Mouse (Mus musculus) CH12.LX (cell line): ENCODE measurements around the gene Morn2. TPM values are rescaled to one million over a fixed set of nuclear protein-coding genes. Genes with fewer than 3 reads are reported as not detected.

Experiments
- DNase-seq: peaks from one replicate; pipeline ENCODE4 v3.0.0-alpha.2; 2013; ENCODE audit errors: extremely low read depth
- H3K27ac ChIP-seq: 2 replicates; pipeline ENCODE4 v1.5.1; 2012; ENCODE audit warnings: low read depth, mild to moderate bottlenecking, control low read depth, moderate library complexity; ENCODE audit not compliant: insufficient read depth
- H3K27me3 ChIP-seq: replicated peaks from 2 replicates; pipeline ENCODE3; 2012; ENCODE audit warnings: inconsistent platforms
- H3K36me3 ChIP-seq, 2 experiments: replicated peaks in 1 of 2; 2 replicates each; pipeline versions ENCODE3 to v1.6.1; 2012; ENCODE audit warnings: inconsistent platforms in 1 of 2, low read length in 1 of 2, mild to moderate bottlenecking in 1 of 2, mixed read lengths in 1 of 2, moderate library complexity in 1 of 2; ENCODE audit not compliant: control insufficient read depth in 1 of 2, insufficient read depth in 1 of 2
- H3K4me1 ChIP-seq, 2 experiments: 2 replicates each; pipeline ENCODE4 v1.6.1; 2012; ENCODE audit warnings: inconsistent platforms in 1 of 2, moderate library complexity in 1 of 2; ENCODE audit not compliant: insufficient read depth in 2 of 2, control insufficient read depth in 1 of 2
- H3K4me2 ChIP-seq: 2 replicates; pipeline ENCODE4 v1.6.1; 2012; ENCODE audit warnings: low read depth, mild to moderate bottlenecking, control low read depth; ENCODE audit not compliant: poor library complexity, insufficient read depth, severe bottlenecking
- H3K4me3 ChIP-seq, 3 experiments: fragments of 150-350 bp in 1 of 3; sonication (generic) in 1 of 3; replicated peaks in 1 of 3; 2 replicates each; pipeline versions ENCODE3 to v1.5.1; 2011 to 2012; ENCODE audit warnings: low read depth in 2 of 3, low read length in 2 of 3, mild to moderate bottlenecking in 2 of 3, moderate library complexity in 2 of 3, control low read depth in 1 of 3, improper control_type of control experiment in 1 of 3, inconsistent platforms in 1 of 3, mixed read lengths in 1 of 3; ENCODE audit not compliant: poor library complexity in 1 of 3
- H3K79me2 ChIP-seq: replicated peaks from 2 replicates; pipeline ENCODE4 v1.6.1; 2012; ENCODE audit warnings: mild to moderate bottlenecking, moderate library complexity; ENCODE audit not compliant: control insufficient read depth, poor library complexity, insufficient read depth, severe bottlenecking; ENCODE audit errors: extremely low read depth
- H3K9ac ChIP-seq: 2 replicates; pipeline ENCODE4 v1.6.1; 2012; ENCODE audit warnings: low read depth, mild to moderate bottlenecking, control low read depth, moderate library complexity; ENCODE audit not compliant: insufficient read depth
- H3K9me3 ChIP-seq: replicated peaks from 2 replicates; pipeline ENCODE3; 2012; ENCODE audit warnings: low read length, inconsistent platforms, mixed read lengths
- CHD2 ChIP-seq: IDR thresholded peaks from 2 replicates; pipeline ENCODE4 v1.6.1; 2011; ENCODE audit warnings: low read length, improper control_type of control experiment
- CTCF ChIP-seq, 2 experiments: IDR thresholded peaks in 1 of 2; conservative IDR thresholded peaks in 1 of 2; 2 replicates each; pipeline ENCODE4 v1.5.1; 2011 to 2012; ENCODE audit warnings: low read depth in 2 of 2, low read length in 2 of 2, improper control_type of control experiment in 1 of 2, inconsistent platforms in 1 of 2, mild to moderate bottlenecking in 1 of 2, moderate library complexity in 1 of 2
- E2F4 ChIP-seq: IDR thresholded peaks from 2 replicates; pipeline ENCODE4 v1.6.1; 2011; ENCODE audit warnings: low read depth, low read length, improper control_type of control experiment; ENCODE audit not compliant: insufficient replicate concordance
- ELF1 ChIP-seq: IDR thresholded peaks from 2 replicates; pipeline ENCODE4 v1.6.1; 2014; ENCODE audit warnings: low read depth, mild to moderate bottlenecking, inconsistent platforms, low read length, improper control_type of control experiment
- EP300 ChIP-seq: IDR thresholded peaks from 2 replicates; pipeline ENCODE4 v1.6.1; 2011; ENCODE audit warnings: low read length, improper control_type of control experiment
- ETS1 ChIP-seq: conservative IDR thresholded peaks from 2 replicates; pipeline ENCODE4 v1.6.1; 2012; ENCODE audit warnings: low read depth, mild to moderate bottlenecking, inconsistent platforms, low read length, improper control_type of control experiment, moderate library complexity
- IRF4 ChIP-seq: IDR thresholded peaks from 2 replicates; pipeline ENCODE4 v1.6.1; 2014; ENCODE audit warnings: low read depth, mild to moderate bottlenecking, inconsistent platforms, low read length, improper control_type of control experiment
- JUND ChIP-seq: conservative IDR thresholded peaks from 2 replicates; pipeline ENCODE4 v1.6.1; 2011; ENCODE audit warnings: low read depth, low read length, improper control_type of control experiment
- MEF2A ChIP-seq: IDR thresholded peaks from 2 replicates; pipeline ENCODE4 v1.6.1; 2014; ENCODE audit warnings: low read depth, mild to moderate bottlenecking, inconsistent platforms, low read length, improper control_type of control experiment, borderline replicate concordance
- MYC ChIP-seq: IDR thresholded peaks from 2 replicates; pipeline ENCODE4 v1.6.1; 2011; ENCODE audit warnings: low read depth, mild to moderate bottlenecking, improper control_type of control experiment, low read length
- NELFE ChIP-seq: IDR thresholded peaks from 2 replicates; pipeline ENCODE4 v1.6.1; 2011; ENCODE audit warnings: low read depth, low read length, improper control_type of control experiment
- POLR2A ChIP-seq: IDR thresholded peaks from 2 replicates; pipeline ENCODE4 v1.6.1; 2011; ENCODE audit warnings: low read depth, mild to moderate bottlenecking, improper control_type of control experiment, low read length
- POLR2AphosphoS2 ChIP-seq: IDR thresholded peaks from 2 replicates; pipeline ENCODE4 v1.6.1; 2011; ENCODE audit warnings: low read depth, low read length, improper control_type of control experiment
- RAD21 ChIP-seq: IDR thresholded peaks from 2 replicates; pipeline ENCODE4 v1.6.1; 2011; ENCODE audit warnings: low read depth, mild to moderate bottlenecking, low read length, improper control_type of control experiment, moderate library complexity
- SIN3A ChIP-seq: IDR thresholded peaks from 2 replicates; pipeline ENCODE4 v1.6.1; 2012; ENCODE audit warnings: low read length, improper control_type of control experiment, inconsistent platforms
- SMC3 ChIP-seq: IDR thresholded peaks from 2 replicates; pipeline ENCODE4 v1.6.1; 2011; ENCODE audit warnings: low read depth, low read length, improper control_type of control experiment
- TBP ChIP-seq: conservative IDR thresholded peaks from 2 replicates; pipeline ENCODE4 v1.6.1; 2011; ENCODE audit warnings: low read depth, low read length, improper control_type of control experiment
- USF1 ChIP-seq: IDR thresholded peaks from 2 replicates; pipeline ENCODE4 v1.6.1; 2014; ENCODE audit warnings: low read depth, mild to moderate bottlenecking, inconsistent platforms, low read length, improper control_type of control experiment
- ZC3H11A ChIP-seq: IDR thresholded peaks from 2 replicates; pipeline ENCODE4 v1.6.1; 2012; ENCODE audit warnings: low read depth, mild to moderate bottlenecking, inconsistent platforms, low read length, improper control_type of control experiment
- ZKSCAN1 ChIP-seq: IDR thresholded peaks from 2 replicates; pipeline ENCODE4 v1.6.1; 2012; ENCODE audit warnings: low read depth, inconsistent platforms, low read length, improper control_type of control experiment, borderline replicate concordance
- dilution Hi-C: fragments of 300-500 bp; cut with MboI; formaldehyde crosslinking; loops from 2 replicates; pipeline ENCODE4 v1.14.3; 2020; ENCODE audit warnings: low sequenced_read_pairs; ENCODE audit not compliant: extremely low pct_unique_long_range_greater_than_20kb, extremely low pct_ligation_motif_present
- in situ Hi-C: fragments of 300-500 bp; cut with MboI; formaldehyde crosslinking; loops from 3 replicates; pipeline ENCODE4 v1.14.3; 2019; ENCODE audit warnings: low sequenced_read_pairs, low pct_ligation_motif_present, low pct_unique_long_range_greater_than_20kb, mixed read lengths
- polyA plus RNA-seq: library from polyadenylated mRNA; unstranded; fragments of >175 nt; gene quantifications from 2 replicates; pipeline ENCODE4 v1.2.1, GENCODE M21; 2012; ENCODE audit warnings: low read depth; ENCODE audit not compliant: insufficient read length
- total RNA-seq, 2 experiments: library from RNA; depleted of rRNA; stranded (reverse); fragments of 300-350 nt in 1 of 2; fragments of >200 nt in 1 of 2; gene quantifications; 2 replicates each; pipeline ENCODE4 v1.2.3; 2012 to 2014

Morn2 gene
- total and polyA plus RNA-seq, 3 experiments = 14.5 to 18.4 (median 17.2) TPM

GRCm38 (mm10) chr17:80325456-80325855 lies 35.5 kb downstream of the Morn2 start:
- Histone ChIP-seq H3K79me2 (no peaks in the 10 kb centered on the region), H3K27me3 (no peaks in the 10 kb centered on the region), H3K4me1 (peaks cover 7 to 27% of the 10 kb centered on the region in 2 experiments), H3K36me3 (no peaks in the 10 kb centered on the region), H3K4me2 (no peak overlapping the region), H3K9me3 (no peaks in the 10 kb centered on the region), H3K9ac (no peak overlapping the region), H3K27ac (no peak overlapping the region), H3K4me3 (no peak overlapping the region)
- in situ Hi-C loops (no loop called here), dilution Hi-C loops (no loop called here)
- TF ChIP-seq ZC3H11A = no peak
- TF ChIP-seq EP300 = no peak
- TF ChIP-seq USF1 = no peak
- TF ChIP-seq CTCF (conservative IDR thresholded peaks at IDR 0.05 in 1 of 2, IDR thresholded peaks at IDR 0.05 in 1 of 2; ENCODE audit: low read depth in 2 of 2, low read length in 2 of 2) = no peak
- no peak for TF ChIP-seq E2F4
- TF ChIP-seq TBP = no peak
- TF ChIP-seq MEF2A = no peak
- TF ChIP-seq JUND = no peak
- TF ChIP-seq SIN3A = no peak
- TF ChIP-seq NELFE = no peak
- TF ChIP-seq MYC = no peak
- DNase-seq = no peak

GRCm38 (mm10) chr17:80326431-80326830 lies 36.4 kb downstream of the Morn2 start:
- dilution Hi-C loops = no loop called here

More at GRCm38 (mm10) chr17:80326431-80326830, 36.4 kb downstream of the Morn2 start:
- TF ChIP-seq MEF2A (no peak), ZKSCAN1 (no peak), POLR2AphosphoS2 (no peak), IRF4 (no peak), ETS1 (no peak), CHD2 (no peak), SMC3 (no peak), ELF1 (no peak), POLR2A (no peak), CTCF (conservative IDR thresholded peaks at IDR 0.05 in 1 of 2, IDR thresholded peaks at IDR 0.05 in 1 of 2; ENCODE audit: low read depth in 2 of 2, low read length in 2 of 2) (no peak), RAD21 (no peak), E2F4 (no peak), MYC (no peak)
- no peak overlapping the region for H3K4me2 ChIP-seq
- H3K27ac ChIP-seq = no peak overlapping the region
- no peaks in the 10 kb centered on the region for H3K36me3 ChIP-seq
- H3K4me1 ChIP-seq = peaks cover 7 to 27% of the 10 kb centered on the region in 2 experiments
- no peaks in the 10 kb centered on the region for H3K9me3 ChIP-seq
- no peak overlapping the region for H3K9ac ChIP-seq
- H3K27me3 ChIP-seq = no peaks in the 10 kb centered on the region
- in situ Hi-C loops = no loop called here
- no peaks in the 10 kb centered on the region for H3K79me2 ChIP-seq
- DNase-seq = no peak
- H3K4me3 ChIP-seq = no peak overlapping the region
